Mouse (Mus musculus): ENCODE measurements at regions not wholly inside any gene's neighbourhood (a gene's known extent, or its start where the extent isn't known, plus 50 kb on each side); places are given as distances from the start of the nearest gene placed in this dataset.

DNA sequence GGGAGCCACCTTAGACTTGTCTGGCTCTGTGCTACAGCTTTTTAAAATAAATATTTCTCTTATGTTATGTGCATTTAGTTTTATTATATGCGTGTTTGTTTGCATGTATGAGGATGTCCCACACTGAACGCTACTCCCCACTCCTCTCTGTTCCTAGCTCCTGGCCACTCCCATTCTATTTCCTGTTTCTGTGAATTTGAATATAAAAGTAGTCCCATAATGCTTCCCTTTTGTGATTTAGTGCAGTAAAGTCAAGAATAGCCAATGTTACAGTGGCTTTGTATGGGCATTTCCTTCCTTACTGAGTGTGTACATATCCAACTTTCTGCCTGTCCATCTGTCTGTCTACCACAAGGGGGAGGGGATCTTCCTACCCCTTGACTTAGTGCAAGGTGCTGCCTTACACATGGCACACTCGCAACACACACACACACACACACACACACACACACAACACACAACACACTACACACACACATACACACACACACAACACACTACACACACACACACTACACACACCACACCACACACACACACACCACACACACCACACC, 61.2 kb upstream of the Shb start:
- Histone ChIP-seq H3K27ac (no peak overlapping the region), H3K4me3 (no peak overlapping the region), H3K9me3 (no peaks in the 10 kb centered on the region), H3K9ac (no peak overlapping the region), H3K4me2 (replicated peaks) (no peak overlapping the region), H3K27me3 (peaks cover 43% of the 10 kb centered on the region), H3K36me3 (no peaks in the 10 kb centered on the region), H3K4me1 (peaks cover 10% of the 10 kb centered on the region)
- 89% methylated on average over 3 of the region's 3 CpGs for WGBS
- no peak for ATAC-seq (ENCODE audit: low FRiP score, low read depth)

- H3K27ac ChIP-seq, result no peak overlapping the region
- no peak for ATAC-seq (ENCODE audit: low FRiP score, low read depth)
- no peak overlapping the region for H3K9ac ChIP-seq
- peaks cover 10% of the 10 kb centered on the region for H3K4me1 ChIP-seq
- H3K27me3 ChIP-seq, result peaks cover 49% of the 10 kb centered on the region
- WGBS, result 51% methylated on average over 2 of the region's 2 CpGs
- H3K9me3 ChIP-seq, result no peaks in the 10 kb centered on the region
- H3K36me3 ChIP-seq, result no peaks in the 10 kb centered on the region
- no peak overlapping the region for H3K4me2 ChIP-seq (replicated peaks)
- H3K4me3 ChIP-seq, result no peak overlapping the region
Observed at GRCm38 (mm10) chr4:45592766-45593165, 60.5 kb upstream of the Shb start.

GRCm38 (mm10) chr4:45591405-45592315, 59.4 kb upstream of the Shb start:
- Histone ChIP-seq H3K9ac (peak overlapping the region; percentile 20; the same call in 1 of the 2 replicates), H3K4me3 (peak overlapping the region; percentile 24), H3K4me2 (replicated peaks) (peak overlapping the region; percentile 52), H3K4me1 (peaks cover 10% of the 10 kb centered on the region), H3K9me3 (no peaks in the 10 kb centered on the region), H3K27me3 (peaks cover 59% of the 10 kb centered on the region), H3K27ac (no peak overlapping the region), H3K36me3 (no peaks in the 10 kb centered on the region)
- ATAC-seq (ENCODE audit: low FRiP score, low read depth), result no peak
- 5% methylated on average over 23 of the region's 23 CpGs for WGBS

- no peaks in the 10 kb centered on the region for H3K9me3 ChIP-seq
- WGBS, result 9% methylated on average over 2 of the region's 2 CpGs
- H3K4me1 ChIP-seq, result peaks cover 10% of the 10 kb centered on the region
- H3K4me3 ChIP-seq, result peak overlapping the region; percentile 24
- ATAC-seq (ENCODE audit: low FRiP score, low read depth), result no peak
- no peak overlapping the region for H3K9ac ChIP-seq
- H3K4me2 ChIP-seq (replicated peaks), result peak overlapping the region; percentile 52
- no peaks in the 10 kb centered on the region for H3K36me3 ChIP-seq
- H3K27ac ChIP-seq, result no peak overlapping the region
- H3K27me3 ChIP-seq, result peaks cover 67% of the 10 kb centered on the region
Observed at GRCm38 (mm10) chr4:45590836-45591235, 58.6 kb upstream of the Shb start.

- Histone ChIP-seq H3K4me1 (peaks cover 20% of the 10 kb centered on the region), H3K4me3 (no peak overlapping the region), H3K9me3 (no peaks in the 10 kb centered on the region), H3K36me3 (no peaks in the 10 kb centered on the region), H3K27ac (no peak overlapping the region), H3K9ac (no peak overlapping the region), H3K27me3 (peaks cover 89% of the 10 kb centered on the region), H3K4me2 (replicated peaks) (no peak overlapping the region)
- ATAC-seq (ENCODE audit: low FRiP score, low read depth), result no peak
- 26% methylated on average over 3 of the region's 3 CpGs for WGBS
Observed at GRCm38 (mm10) chr4:45588322-45588721, 56.1 kb upstream of the Shb start.

- Histone ChIP-seq H3K4me3 (no peak overlapping the region), H3K27ac (no peak overlapping the region), H3K9ac (no peak overlapping the region), H3K4me1 (peaks cover 24% of the 10 kb centered on the region), H3K4me2 (replicated peaks) (no peak overlapping the region), H3K27me3 (peaks cover 81% of the 10 kb centered on the region), H3K9me3 (no peaks in the 10 kb centered on the region), H3K36me3 (no peaks in the 10 kb centered on the region)
- WGBS, result 73% methylated on average over 2 of the region's 2 CpGs
- ATAC-seq (ENCODE audit: low FRiP score, low read depth), result no peak
Observed at GRCm38 (mm10) chr4:45587202-45587601, 54.9 kb upstream of the Shb start.

GRCm38 (mm10) chr4:45586310-45586709, 54.0 kb upstream of the Shb start:
- no peaks in the 10 kb centered on the region for H3K36me3 ChIP-seq
- no peak overlapping the region for H3K4me2 ChIP-seq (replicated peaks)
- WGBS, result 52% methylated on average over 2 of the region's 2 CpGs
- H3K27ac ChIP-seq, result no peak overlapping the region
- no peaks in the 10 kb centered on the region for H3K9me3 ChIP-seq
- no peak overlapping the region for H3K4me3 ChIP-seq
- no peak overlapping the region for H3K9ac ChIP-seq
- peaks cover 27% of the 10 kb centered on the region for H3K4me1 ChIP-seq
- no peak for ATAC-seq (ENCODE audit: low FRiP score, low read depth)
- H3K27me3 ChIP-seq, result peaks cover 76% of the 10 kb centered on the region

- Histone ChIP-seq H3K36me3 (no peaks in the 10 kb centered on the region), H3K9ac (no peak overlapping the region), H3K9me3 (no peaks in the 10 kb centered on the region), H3K27me3 (peaks cover 74% of the 10 kb centered on the region), H3K4me2 (replicated peaks) (no peak overlapping the region), H3K4me1 (peaks cover 27% of the 10 kb centered on the region), H3K27ac (no peak overlapping the region), H3K4me3 (no peak overlapping the region)
- 38% methylated on average over 8 of the region's 8 CpGs for WGBS
- no peak for ATAC-seq (ENCODE audit: low FRiP score, low read depth)
Observed at GRCm38 (mm10) chr4:45585188-45585820, 53.0 kb upstream of the Shb start.

DNA sequence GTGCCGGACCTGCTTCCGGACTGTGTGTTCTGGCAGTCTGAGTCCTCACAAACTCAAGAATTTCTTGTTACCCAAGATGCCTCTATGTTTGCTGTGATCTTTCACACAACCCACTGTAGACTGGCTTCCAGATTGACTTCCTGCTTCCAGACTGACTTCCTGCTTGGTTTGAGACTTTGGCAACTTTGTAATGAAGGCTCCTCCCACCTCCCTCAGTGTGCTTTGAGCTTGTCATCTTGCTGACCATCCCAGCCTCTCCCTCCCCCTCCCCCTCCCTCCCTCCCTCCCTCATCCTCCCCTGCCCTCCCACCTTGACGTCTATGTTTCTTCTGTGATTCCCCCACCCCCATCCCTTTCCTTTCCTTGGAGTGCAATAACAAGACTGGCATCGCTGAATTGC, 51.7 kb upstream of the Shb start:
- WGBS, result 38% methylated on average over 4 of the region's 4 CpGs
- H3K27me3 ChIP-seq, result peaks cover 62% of the 10 kb centered on the region
- no peak for ATAC-seq (ENCODE audit: low FRiP score, low read depth)

DNA sequence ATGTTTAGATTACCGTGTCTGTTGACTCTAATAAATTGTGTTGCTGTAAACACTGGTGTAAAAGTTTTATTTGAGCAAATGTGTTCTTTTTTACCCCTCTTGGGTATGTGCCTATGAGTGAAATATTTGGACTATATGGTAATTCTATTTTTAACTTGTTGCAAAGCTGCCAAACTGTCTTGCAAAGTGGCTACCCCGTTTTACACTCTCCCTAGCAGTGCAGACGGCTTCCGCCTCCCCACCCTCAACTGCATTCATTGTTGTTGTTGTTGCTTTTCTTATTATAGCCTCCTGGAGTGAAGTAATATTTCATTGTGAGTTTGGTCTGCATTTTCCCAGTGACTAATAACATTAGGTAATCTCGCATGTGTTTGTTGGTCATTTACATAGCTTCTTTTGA, 50.2 kb upstream of the Shb start:
- 57% methylated on average over 5 of the region's 5 CpGs for WGBS

More for the DNA sequence above, 51.7 kb upstream of the Shb start:
- H3K4me2 ChIP-seq (replicated peaks), result no peak overlapping the region
- no peaks in the 10 kb centered on the region for H3K9me3 ChIP-seq
- no peak overlapping the region for H3K4me3 ChIP-seq
- no peak overlapping the region for H3K9ac ChIP-seq
- H3K4me1 ChIP-seq, result peaks cover 39% of the 10 kb centered on the region
- no peaks in the 10 kb centered on the region for H3K36me3 ChIP-seq
- no peak overlapping the region for H3K27ac ChIP-seq

More for the DNA sequence above, 50.2 kb upstream of the Shb start:
- Histone ChIP-seq H3K27ac (no peak overlapping the region), H3K4me3 (no peak overlapping the region), H3K36me3 (no peaks in the 10 kb centered on the region), H3K4me2 (replicated peaks) (no peak overlapping the region), H3K9me3 (no peaks in the 10 kb centered on the region), H3K9ac (no peak overlapping the region), H3K27me3 (peaks cover 56% of the 10 kb centered on the region), H3K4me1 (peaks cover 48% of the 10 kb centered on the region)
- ATAC-seq (ENCODE audit: low FRiP score, low read depth), result no peak
